Mouse (Mus musculus) liver, embryonic 16.5 days (tissue): ENCODE results near the gene Sumo2. TPM values are rescaled to one million over a fixed set of nuclear protein-coding genes. Genes with fewer than 3 reads are reported as not detected.

ENCODE experiments used
- ATAC-seq: fragments of 200-750 bp; cut with Nextera tagmentation; 2 replicates; pipeline ENCODE4 v1.8.0; 2017; ENCODE audit warnings: low read depth, mild to moderate bottlenecking, moderate number of reproducible peaks, moderate library complexity
- H3K27ac ChIP-seq: fragments of 300-500 bp; sonication (generic); 2 replicates; pipeline ENCODE4 v1.5.1; 2014; ENCODE audit warnings: mild to moderate bottlenecking, low read length
- H3K27me3 ChIP-seq: fragments of 300-500 bp; sonication (generic); 2 replicates; pipeline ENCODE4 v1.6.1; 2014; ENCODE audit warnings: low read depth, low read length, mixed read lengths; ENCODE audit not compliant: control insufficient read depth, insufficient read depth
- H3K36me3 ChIP-seq: fragments of 300-500 bp; sonication (generic); 2 replicates; pipeline ENCODE4 v1.6.1; 2014; ENCODE audit warnings: mild to moderate bottlenecking; ENCODE audit not compliant: control insufficient read depth, insufficient read depth
- H3K4me1 ChIP-seq: fragments of 300-500 bp; sonication (generic); 2 replicates; pipeline ENCODE4 v1.6.1; 2014; ENCODE audit warnings: low read depth, low read length, mixed read lengths; ENCODE audit not compliant: control insufficient read depth
- H3K4me2 ChIP-seq: fragments of 300-500 bp; sonication (generic); 2 replicates; pipeline ENCODE4 v1.6.1; 2014; ENCODE audit warnings: low read depth, low read length, mixed read lengths
- H3K4me3 ChIP-seq: fragments of 300-500 bp; sonication (generic); 2 replicates; pipeline ENCODE4 v1.5.1; 2014; ENCODE audit warnings: low read depth, mild to moderate bottlenecking, low read length
- H3K9ac ChIP-seq: fragments of 300-500 bp; sonication (generic); 2 replicates; pipeline ENCODE4 v1.6.1; 2014; ENCODE audit warnings: low read depth, low read length
- H3K9me3 ChIP-seq: fragments of 300-500 bp; sonication (generic); replicated peaks from 2 replicates; pipeline ENCODE4 v1.6.1; 2016; ENCODE audit warnings: low read length; ENCODE audit not compliant: control insufficient read depth
- WGBS: fragments of 180-500 bp; shearing (Covaris S2); extraction: QIAGEN DNeasy Blood & Tissue Kit; methylation state at CpG from one replicate; pipeline ENCODE4 v1.1.7; 2014; ENCODE audit not compliant: insufficient replicate concordance; 5-methylcytosine and 5-hydroxymethylcytosine counted together
- polyA plus RNA-seq: library from polyadenylated mRNA; unstranded; fragments of >200 nt; fragmentation: Nextera tagmentation; extraction: Ambion mirVana; gene quantifications from 2 replicates; pipeline ENCODE4 v1.2.1, GENCODE M21; 2015

Gene Sumo2
- polyA plus RNA-seq, 1 experiment from 2014 or later: 270 TPM

DNA sequence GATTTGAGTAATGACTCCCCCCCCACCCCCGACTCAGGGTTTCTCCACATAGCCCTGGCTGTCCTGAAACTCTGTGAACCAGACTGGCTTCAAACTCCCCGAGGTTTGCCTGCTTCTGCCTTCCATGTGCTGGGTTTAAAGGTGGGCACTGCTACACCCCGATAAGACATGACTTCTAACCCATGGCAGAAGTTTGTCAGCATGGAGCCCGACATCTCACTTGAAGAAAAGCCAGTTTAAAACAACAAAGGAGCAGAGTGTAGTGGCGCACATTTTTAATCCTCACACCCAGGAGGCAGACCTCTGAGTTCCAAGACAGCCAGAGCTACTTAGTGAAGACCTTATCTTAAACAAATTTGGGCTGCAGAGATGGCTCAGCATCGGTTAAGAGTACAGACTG, 43.7 kb downstream of the Sumo2 start:
- Histone ChIP-seq H3K27me3 (no peaks in the 10 kb centered on the region), H3K27ac (peak overlapping the region; percentile 71; the same call in 1 of the 2 replicates), H3K4me2 (peak overlapping the region; percentile 99), H3K9me3 (no peaks in the 10 kb centered on the region), H3K4me1 (peaks cover 19% of the 10 kb centered on the region), H3K9ac (peak overlapping the region; percentile 73), H3K36me3 (peaks cover 6% of the 10 kb centered on the region; the same call in 1 of the 2 replicates), H3K4me3 (peak overlapping the region; percentile 80)
- WGBS: 25% methylated on average over 6 of the region's 6 CpGs
- ATAC-seq: no peak

DNA sequence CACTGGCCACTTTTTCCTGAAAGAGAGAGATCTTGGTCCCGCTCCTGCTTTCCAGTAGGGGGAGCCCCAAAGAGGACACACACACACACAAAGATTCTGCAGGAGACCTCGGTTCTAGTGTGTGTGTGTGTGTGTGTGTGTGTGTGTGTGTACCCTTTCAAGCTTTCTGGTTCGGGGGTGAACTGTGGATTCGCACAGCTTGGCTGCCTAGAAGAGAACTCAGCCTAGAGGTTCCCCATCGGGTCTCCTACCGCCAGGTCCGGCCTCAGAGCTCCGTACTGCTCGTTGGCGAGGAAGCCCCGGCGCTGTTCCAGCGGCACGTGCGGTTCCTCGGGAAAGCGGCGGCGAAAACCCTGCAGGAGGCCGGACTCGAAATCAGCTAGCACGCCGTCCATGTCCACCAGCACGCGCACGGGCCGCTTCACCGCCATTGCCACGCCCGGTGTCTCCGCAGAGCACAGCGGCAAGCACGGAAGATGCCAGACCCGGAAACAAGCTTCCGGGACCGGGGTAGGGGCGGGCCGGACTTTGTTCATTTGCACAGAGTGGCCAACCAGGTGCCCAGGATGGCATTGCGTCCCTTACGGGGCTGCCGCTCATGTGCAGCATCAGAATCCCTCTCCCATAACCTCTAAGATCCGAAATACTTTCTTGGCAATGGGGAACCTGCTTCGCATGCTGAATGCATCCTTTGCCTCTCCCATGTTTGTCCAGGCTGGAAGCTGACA, 44.6 kb downstream of the Sumo2 start, which contains the start of gene Nt5c:
Gene Nt5c (minus strand): TSS at position 507 of the 728 bp plus-strand sequence.
- Histone ChIP-seq H3K27me3 (no peaks in the 10 kb centered on the region), H3K4me1 (peaks cover 19% of the 10 kb centered on the region), H3K9me3 (no peaks in the 10 kb centered on the region), H3K9ac (peak within 1 kb of the TSS; percentile 73), H3K36me3 (0 out of 2 replicates have a peak, but pooled peaks cover 2% of the 10 kb centered on the region), H3K4me2 (peak within 1 kb of the TSS; percentile 99), H3K4me3 (peak within 1 kb of the TSS; percentile 80), H3K27ac (peak within 1 kb of the TSS; percentile 71)
- peak; percentile 93 for ATAC-seq
- under 1% methylated on average over 43 of the region's 43 CpGs for WGBS

DNA sequence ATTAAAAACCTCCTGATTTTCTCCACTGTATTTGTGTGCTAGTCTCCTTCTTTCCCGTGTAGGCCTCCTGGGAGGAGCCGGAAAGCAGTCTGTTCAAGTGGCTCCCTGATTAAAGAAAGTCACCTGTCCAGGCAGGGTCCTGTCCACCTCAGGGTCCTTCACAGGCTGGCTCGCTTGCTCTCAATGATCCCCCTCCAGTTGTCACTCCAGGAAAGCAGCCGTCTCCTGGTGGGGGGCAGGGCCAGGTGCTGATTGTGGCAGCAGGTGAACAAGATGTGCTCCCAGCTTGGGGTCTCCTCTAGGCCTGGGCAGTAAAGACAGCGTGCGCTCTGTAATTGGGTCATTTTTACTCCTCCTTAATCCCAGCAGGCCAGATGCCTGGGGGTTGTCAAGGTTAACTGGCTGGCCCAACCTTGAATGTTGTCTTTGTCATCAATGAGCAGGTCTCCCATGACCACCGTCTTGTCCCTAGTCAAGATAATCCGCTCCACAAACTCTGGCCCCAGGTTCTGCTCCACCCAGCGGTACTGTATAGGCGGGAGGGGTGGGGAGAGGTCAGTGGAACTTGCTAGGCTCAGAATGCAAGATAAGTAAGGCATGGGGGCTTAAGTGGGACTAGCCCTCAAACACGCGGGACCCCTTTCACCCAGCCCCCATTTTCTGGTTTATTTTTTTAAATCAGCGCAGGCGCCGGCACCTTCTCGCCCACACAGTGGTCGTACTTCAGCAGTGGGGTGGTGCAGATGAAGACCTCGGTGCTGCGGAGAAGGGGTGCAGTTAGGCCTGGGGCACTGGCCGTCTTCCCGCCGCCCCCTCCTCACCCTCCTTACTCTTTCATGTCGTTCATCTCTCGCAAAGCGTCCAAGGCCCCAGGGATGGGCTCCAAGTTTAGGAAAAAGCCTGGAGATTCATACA, 45.4 kb downstream of the Sumo2 start:
- H3K27ac ChIP-seq: no peak overlapping the region
- peak; percentile 2; the same call in 1 of the 2 replicates for ATAC-seq
- 24% methylated on average over 25 of the region's 25 CpGs for whole genome bisulfite sequencing

DNA sequence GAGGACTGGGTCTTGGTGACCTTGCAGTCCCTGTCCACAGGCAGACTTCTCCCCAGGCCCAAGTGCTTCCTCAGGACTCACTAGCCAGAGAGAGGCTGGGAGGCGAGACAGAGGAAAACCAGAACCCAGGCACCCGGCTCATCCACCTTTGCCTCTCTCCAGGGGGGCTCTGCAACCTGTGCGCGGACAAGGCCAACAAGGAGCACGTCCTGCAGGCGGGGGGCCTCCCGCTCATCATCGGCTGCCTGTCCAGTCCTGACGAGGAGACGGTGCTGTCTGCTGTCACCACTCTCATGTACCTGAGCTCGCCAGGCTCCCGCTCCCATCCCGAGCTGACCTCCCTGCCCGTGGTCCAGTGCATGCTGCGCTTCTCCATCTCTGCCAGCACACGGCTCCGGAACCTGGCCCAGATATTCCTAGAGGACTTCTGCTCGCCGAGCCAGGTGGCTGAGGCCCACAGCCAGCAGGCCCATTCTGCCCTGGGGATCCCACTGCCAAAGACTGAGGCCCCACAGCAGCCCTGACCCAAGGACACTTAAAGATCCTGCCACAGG, 47.4 kb downstream of the Sumo2 start:
- H3K4me1 ChIP-seq: peaks cover 19% of the 10 kb centered on the region
- no peaks in the 10 kb centered on the region for H3K9me3 ChIP-seq
- H3K36me3 ChIP-seq: 0 out of 2 replicates have a peak, but pooled peaks cover 2% of the 10 kb centered on the region
- ATAC-seq: no peak
- no peak overlapping the region for H3K4me3 ChIP-seq
- no peak overlapping the region for H3K4me2 ChIP-seq
- WGBS: 77% methylated on average over 19 of the region's 19 CpGs
- no peak overlapping the region for H3K9ac ChIP-seq
- no peaks in the 10 kb centered on the region for H3K27me3 ChIP-seq
- H3K27ac ChIP-seq: no peak overlapping the region

More for the DNA sequence above, 45.4 kb downstream of the Sumo2 start:
- Histone ChIP-seq H3K4me3 (peak overlapping the region; percentile 80), H3K4me2 (peak overlapping the region; percentile 99), H3K4me1 (peaks cover 19% of the 10 kb centered on the region), H3K9me3 (no peaks in the 10 kb centered on the region), H3K9ac (peak overlapping the region; percentile 73), H3K36me3 (0 out of 2 replicates have a peak, but pooled peaks cover 2% of the 10 kb centered on the region), H3K27me3 (no peaks in the 10 kb centered on the region)

DNA sequence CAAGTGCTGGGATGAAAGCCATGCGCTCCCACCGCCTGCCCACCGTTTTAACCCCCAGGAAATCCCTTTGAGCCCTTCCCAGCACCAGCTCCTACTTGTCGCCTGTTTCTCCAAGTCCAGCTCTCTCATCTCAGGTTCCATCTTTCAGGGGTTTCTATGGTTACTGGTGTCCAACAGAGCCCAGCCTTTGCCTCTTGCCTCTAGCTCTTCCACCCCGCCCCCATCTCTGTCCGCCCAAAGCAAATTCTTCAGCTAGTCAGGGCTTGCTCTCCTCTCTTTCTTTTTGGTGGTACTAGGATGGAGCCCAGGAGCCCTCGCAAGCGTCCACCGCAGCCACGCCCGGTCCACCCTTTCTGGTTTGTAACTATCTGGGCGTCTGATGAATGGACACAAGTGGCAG, 50.9 kb downstream of the Sumo2 start:
- Histone ChIP-seq H3K9me3 (no peaks in the 10 kb centered on the region), H3K4me3 (no peak overlapping the region), H3K36me3 (0 out of 2 replicates have a peak, but pooled peaks cover 2% of the 10 kb centered on the region), H3K27ac (no peak overlapping the region), H3K9ac (no peak overlapping the region), H3K4me1 (no peaks in the 10 kb centered on the region), H3K4me2 (no peak overlapping the region), H3K27me3 (no peaks in the 10 kb centered on the region)
- WGBS: 80% methylated on average over 12 of the region's 12 CpGs
- ATAC-seq: no peak

DNA sequence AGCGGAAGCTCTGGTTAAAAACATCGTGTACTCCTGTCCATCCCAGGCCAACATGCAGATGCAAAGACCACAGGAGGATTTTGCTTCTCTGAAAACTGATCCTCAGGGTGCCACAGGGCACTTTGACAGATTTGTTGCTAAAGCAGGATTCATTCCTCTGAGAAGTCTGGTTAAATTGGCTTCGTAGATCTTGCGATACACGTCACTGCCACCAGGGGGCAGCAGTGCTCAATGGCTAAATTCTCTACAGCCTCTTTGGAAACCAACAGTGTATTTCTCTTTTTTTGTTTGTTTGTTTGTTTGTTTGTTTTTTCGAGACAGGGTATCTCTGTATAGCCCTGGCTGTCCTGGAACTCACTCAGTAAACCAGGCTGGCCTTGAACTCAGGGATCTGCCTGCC, 52.4 kb downstream of the Sumo2 start:
- WGBS: 16% methylated on average over 6 of the region's 6 CpGs
- no peak overlapping the region for H3K4me3 ChIP-seq
- no peaks in the 10 kb centered on the region for H3K4me1 ChIP-seq
- no peak overlapping the region for H3K27ac ChIP-seq
- no peaks in the 10 kb centered on the region for H3K27me3 ChIP-seq
- no peaks in the 10 kb centered on the region for H3K36me3 ChIP-seq
- H3K9ac ChIP-seq: no peak overlapping the region
- no peaks in the 10 kb centered on the region for H3K9me3 ChIP-seq
- H3K4me2 ChIP-seq: no peak overlapping the region
- no peak for ATAC-seq

DNA sequence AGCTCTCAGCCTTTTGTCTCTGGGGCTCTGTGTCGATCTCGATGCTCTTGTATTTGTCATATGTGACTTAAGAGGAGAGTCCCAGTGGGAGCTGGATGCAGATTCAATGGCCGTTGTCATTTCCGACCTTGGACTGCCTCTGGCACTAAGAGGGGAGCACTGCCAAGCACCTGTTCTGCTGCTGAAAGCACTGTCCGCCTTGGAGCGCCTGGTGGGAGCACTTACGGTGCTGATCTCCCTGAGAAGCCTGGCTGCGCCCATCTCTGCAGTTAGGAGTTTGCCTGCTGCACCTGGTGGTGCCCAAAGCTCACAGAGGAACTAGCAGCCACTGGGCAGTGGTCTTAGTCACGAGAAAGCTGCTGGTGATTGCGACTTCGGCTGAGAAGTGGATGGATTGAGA, 52.8 kb downstream of the Sumo2 start:
- WGBS: 68% methylated on average over 11 of the region's 11 CpGs
- H3K27me3 ChIP-seq: no peaks in the 10 kb centered on the region
- no peaks in the 10 kb centered on the region for H3K36me3 ChIP-seq
- H3K4me1 ChIP-seq: no peaks in the 10 kb centered on the region; the same call in 1 of the 2 replicates
- H3K4me2 ChIP-seq: no peak overlapping the region
- ATAC-seq: no peak
- H3K9me3 ChIP-seq: no peaks in the 10 kb centered on the region
- H3K9ac ChIP-seq: no peak overlapping the region
- no peak overlapping the region for H3K4me3 ChIP-seq
- no peak overlapping the region for H3K27ac ChIP-seq

DNA sequence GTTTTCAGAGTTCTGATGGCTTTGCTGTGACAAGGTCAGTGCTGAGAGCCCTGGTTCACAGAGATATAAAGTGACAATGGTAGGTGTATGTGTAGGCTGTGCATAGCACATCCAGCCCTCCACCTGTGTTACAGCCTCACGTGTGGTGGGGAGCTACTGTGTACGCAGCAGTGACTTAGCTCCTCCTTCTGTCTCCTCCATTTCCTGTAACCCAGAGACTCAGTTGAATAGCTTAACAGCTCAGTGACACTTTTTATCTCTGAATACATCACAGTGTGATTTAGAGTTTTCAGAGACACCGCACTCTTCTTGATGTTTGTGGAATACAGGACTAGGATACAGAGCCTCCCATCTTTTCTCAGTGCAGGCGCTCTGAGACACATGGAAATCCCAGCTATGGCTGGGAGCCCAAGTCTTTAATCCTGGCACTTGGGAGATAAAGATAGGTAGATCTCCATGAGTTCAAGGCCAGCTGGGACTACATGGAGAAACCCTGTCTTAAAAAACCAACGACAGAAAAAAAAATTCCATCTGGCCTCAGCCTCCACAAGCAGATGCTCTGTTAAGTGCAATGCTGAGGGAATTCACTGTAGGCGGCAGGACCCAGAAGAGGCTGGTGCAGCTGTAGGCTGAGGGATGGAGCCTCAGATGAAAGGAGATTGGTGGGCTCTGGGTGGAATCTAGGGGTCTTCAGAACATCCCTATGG, 54.4 kb downstream of the Sumo2 start:
- Histone ChIP-seq H3K9me3 (no peaks in the 10 kb centered on the region), H3K4me1 (peaks cover 4% of the 10 kb centered on the region), H3K27me3 (no peaks in the 10 kb centered on the region), H3K27ac (no peak overlapping the region), H3K4me3 (no peak overlapping the region), H3K9ac (no peak overlapping the region), H3K36me3 (no peaks in the 10 kb centered on the region), H3K4me2 (no peak overlapping the region)
- no peak for ATAC-seq
- 64% methylated on average over 6 of the region's 6 CpGs for WGBS
